Mouse (Mus musculus): ENCODE measurements around the gene Ern2. TPM values are rescaled to one million over a fixed set of nuclear protein-coding genes. Genes with fewer than 3 reads are reported as not detected.

Ern2 gene
- polyA plus RNA-seq, 1 experiment from 2014 or later: 28.5 TPM

GRCm38 (mm10) chr7:122170705-122171104 is 15.3 kb downstream of the Ern2 start:
- Histone ChIP-seq H3K4me2 (ENCODE audit: low read depth, low read length) (no peak overlapping the region), H3K27me3 (ENCODE audit: control insufficient read depth, insufficient read depth, low read length) (no peaks in the 10 kb centered on the region), H3K27ac (ENCODE audit: low read length) (no peak overlapping the region), H3K9ac (ENCODE audit: low read length) (no peak overlapping the region), H3K9me3 (replicated peaks; ENCODE audit: control insufficient read depth, low read length) (no peaks in the 10 kb centered on the region), H3K36me3 (ENCODE audit: control insufficient read depth, insufficient read depth, low read length) (peaks cover 27% of the 10 kb centered on the region), H3K4me1 (ENCODE audit: control insufficient read depth, insufficient read depth, low read length) (no peaks in the 10 kb centered on the region), H3K4me3 (replicated peaks; ENCODE audit: low read length) (no peak overlapping the region)
- WGBS: 83% methylated on average over 6 of the region's 6 CpGs
- no peak for ATAC-seq (ENCODE audit: insufficient read depth, low FRiP score)

GRCm38 (mm10) chr7:122167203-122167602 is 18.8 kb downstream of the Ern2 start:
- Histone ChIP-seq H3K9me3 (replicated peaks; ENCODE audit: control insufficient read depth, low read length) (no peaks in the 10 kb centered on the region), H3K9ac (ENCODE audit: low read length) (no peak overlapping the region), H3K4me2 (ENCODE audit: low read depth, low read length) (no peak overlapping the region), H3K4me1 (ENCODE audit: control insufficient read depth, insufficient read depth, low read length) (no peaks in the 10 kb centered on the region), H3K36me3 (ENCODE audit: control insufficient read depth, insufficient read depth, low read length) (peaks cover 41% of the 10 kb centered on the region), H3K27me3 (ENCODE audit: control insufficient read depth, insufficient read depth, low read length) (no peaks in the 10 kb centered on the region), H3K27ac (ENCODE audit: low read length) (no peak overlapping the region), H3K4me3 (replicated peaks; ENCODE audit: low read length) (no peak overlapping the region)
- 91% methylated on average over 7 of the region's 7 CpGs for WGBS
- no peak for ATAC-seq (ENCODE audit: insufficient read depth, low FRiP score)

- Histone ChIP-seq H3K4me3 (replicated peaks; ENCODE audit: low read length) (no peak overlapping the region), H3K9me3 (replicated peaks; ENCODE audit: control insufficient read depth, low read length) (no peaks in the 10 kb centered on the region), H3K9ac (ENCODE audit: low read length) (no peak overlapping the region), H3K27ac (ENCODE audit: low read length) (no peak overlapping the region), H3K4me1 (ENCODE audit: control insufficient read depth, insufficient read depth, low read length) (peaks cover 20% of the 10 kb centered on the region), H3K36me3 (ENCODE audit: control insufficient read depth, insufficient read depth, low read length) (peaks cover 27% of the 10 kb centered on the region), H3K27me3 (ENCODE audit: control insufficient read depth, insufficient read depth, low read length) (no peaks in the 10 kb centered on the region), H3K4me2 (ENCODE audit: low read depth, low read length) (no peak overlapping the region)
- WGBS: 92% methylated on average over 8 of the region's 8 CpGs
- no peak for ATAC-seq (ENCODE audit: insufficient read depth, low FRiP score)
Measured at GRCm38 (mm10) chr7:122163766-122164165, 22.2 kb downstream of the Ern2 start.

GRCm38 (mm10) chr7:122160037-122160436 is 26.0 kb downstream of the Ern2 start:
- Histone ChIP-seq H3K4me1 (ENCODE audit: control insufficient read depth, insufficient read depth, low read length) (peaks cover 33% of the 10 kb centered on the region), H3K27ac (ENCODE audit: low read length) (peak overlapping the region; percentile 49; the same call in 1 of the 2 replicates), H3K9ac (ENCODE audit: low read length) (peak overlapping the region; percentile 82), H3K4me2 (ENCODE audit: low read depth, low read length) (peak overlapping the region; percentile 89), H3K9me3 (replicated peaks; ENCODE audit: control insufficient read depth, low read length) (no peaks in the 10 kb centered on the region), H3K4me3 (replicated peaks; ENCODE audit: low read length) (peak overlapping the region; percentile 87), H3K27me3 (ENCODE audit: control insufficient read depth, insufficient read depth, low read length) (no peaks in the 10 kb centered on the region), H3K36me3 (ENCODE audit: control insufficient read depth, insufficient read depth, low read length) (peaks cover 14% of the 10 kb centered on the region)
- 1% methylated on average over 12 of the region's 12 CpGs for WGBS
- ATAC-seq (ENCODE audit: insufficient read depth, low FRiP score): no peak

GRCm38 (mm10) chr7:122158915-122159902 is 26.8 kb downstream of the Ern2 start, which contains the start of gene Plk1:
Plk1 (plus strand) TSS chr7:122159439.
- WGBS: under 1% methylated on average over 63 of the region's 63 CpGs
- H3K27ac ChIP-seq (ENCODE audit: low read length): peak within 1 kb of the TSS; percentile 93
- H3K4me3 ChIP-seq (replicated peaks; ENCODE audit: low read length): peak within 1 kb of the TSS; percentile 87
- H3K9me3 ChIP-seq (replicated peaks; ENCODE audit: control insufficient read depth, low read length): no peaks in the 10 kb centered on the region
- peak; percentile 91 for ATAC-seq (ENCODE audit: insufficient read depth, low FRiP score)
- H3K4me1 ChIP-seq (ENCODE audit: control insufficient read depth, insufficient read depth, low read length): peaks cover 33% of the 10 kb centered on the region
- H3K27me3 ChIP-seq (ENCODE audit: control insufficient read depth, insufficient read depth, low read length): no peaks in the 10 kb centered on the region
- H3K9ac ChIP-seq (ENCODE audit: low read length): peak within 1 kb of the TSS; percentile 84
- H3K4me2 ChIP-seq (ENCODE audit: low read depth, low read length): peak within 1 kb of the TSS; percentile 89
- H3K36me3 ChIP-seq (ENCODE audit: control insufficient read depth, insufficient read depth, low read length): peaks cover 8% of the 10 kb centered on the region

- Histone ChIP-seq H3K27ac (ENCODE audit: low read length) (peak overlapping the region; percentile 93), H3K36me3 (ENCODE audit: control insufficient read depth, insufficient read depth, low read length) (peaks cover 7% of the 10 kb centered on the region), H3K9ac (ENCODE audit: low read length) (peak overlapping the region; percentile 84), H3K4me2 (ENCODE audit: low read depth, low read length) (peak overlapping the region; percentile 89), H3K4me3 (replicated peaks; ENCODE audit: low read length) (peak overlapping the region; percentile 87), H3K27me3 (ENCODE audit: control insufficient read depth, insufficient read depth, low read length) (no peaks in the 10 kb centered on the region), H3K9me3 (replicated peaks; ENCODE audit: control insufficient read depth, low read length) (no peaks in the 10 kb centered on the region), H3K4me1 (ENCODE audit: control insufficient read depth, insufficient read depth, low read length) (peaks cover 33% of the 10 kb centered on the region)
- 0 out of 2 replicates have a peak, but pooled peaks have one; percentile 3 for ATAC-seq (ENCODE audit: insufficient read depth, low FRiP score)
- 3% methylated on average over 13 of the region's 13 CpGs for WGBS
Measured at GRCm38 (mm10) chr7:122158488-122158887, 27.5 kb downstream of the Ern2 start.

GRCm38 (mm10) chr7:122152473-122152872 is 33.5 kb downstream of the Ern2 start:
- Histone ChIP-seq H3K27ac (ENCODE audit: low read length) (peak overlapping the region; percentile 10; the same call in 1 of the 2 replicates), H3K4me3 (replicated peaks; ENCODE audit: low read length) (no peak overlapping the region)
- peak; percentile 91 for ATAC-seq (ENCODE audit: insufficient read depth, low FRiP score)

GRCm38 (mm10) chr7:122140991-122141390 is 45.0 kb downstream of the Ern2 start:
- ATAC-seq (ENCODE audit: insufficient read depth, low FRiP score): no peak
- Histone ChIP-seq H3K4me1 (ENCODE audit: control insufficient read depth, insufficient read depth, low read length) (no peaks in the 10 kb centered on the region), H3K4me3 (replicated peaks; ENCODE audit: low read length) (no peak overlapping the region), H3K4me2 (ENCODE audit: low read depth, low read length) (no peak overlapping the region), H3K27me3 (ENCODE audit: control insufficient read depth, insufficient read depth, low read length) (no peaks in the 10 kb centered on the region), H3K36me3 (ENCODE audit: control insufficient read depth, insufficient read depth, low read length) (peaks cover 24% of the 10 kb centered on the region), H3K9me3 (replicated peaks; ENCODE audit: control insufficient read depth, low read length) (no peaks in the 10 kb centered on the region), H3K27ac (ENCODE audit: low read length) (no peak overlapping the region), H3K9ac (ENCODE audit: low read length) (no peak overlapping the region)

More at GRCm38 (mm10) chr7:122152473-122152872, 33.5 kb downstream of the Ern2 start:
- WGBS: 65% methylated on average over 4 of the region's 4 CpGs
- Histone ChIP-seq H3K9ac (ENCODE audit: low read length) (no peak overlapping the region), H3K9me3 (replicated peaks; ENCODE audit: control insufficient read depth, low read length) (no peaks in the 10 kb centered on the region), H3K4me2 (ENCODE audit: low read depth, low read length) (no peak overlapping the region), H3K4me1 (ENCODE audit: control insufficient read depth, insufficient read depth, low read length) (peaks cover under 1% of the 10 kb centered on the region; the same call in 1 of the 2 replicates), H3K27me3 (ENCODE audit: control insufficient read depth, insufficient read depth, low read length) (no peaks in the 10 kb centered on the region), H3K36me3 (ENCODE audit: control insufficient read depth, insufficient read depth, low read length) (peaks cover 13% of the 10 kb centered on the region)

GRCm38 (mm10) chr7:122138190-122138589 is 47.8 kb downstream of the Ern2 start:
- ATAC-seq (ENCODE audit: insufficient read depth, low FRiP score): no peak
- no peak overlapping the region for H3K4me3 ChIP-seq (replicated peaks; ENCODE audit: low read length)
- peaks cover 4% of the 10 kb centered on the region; the same call in 1 of the 2 replicates for H3K4me1 ChIP-seq (ENCODE audit: control insufficient read depth, insufficient read depth, low read length)
- no peaks in the 10 kb centered on the region for H3K27me3 ChIP-seq (ENCODE audit: control insufficient read depth, insufficient read depth, low read length)
- 0 out of 2 replicates have a peak, but pooled peaks cover 12% of the 10 kb centered on the region for H3K36me3 ChIP-seq (ENCODE audit: control insufficient read depth, insufficient read depth, low read length)
- no peaks in the 10 kb centered on the region for H3K9me3 ChIP-seq (replicated peaks; ENCODE audit: control insufficient read depth, low read length)
- no peak overlapping the region for H3K4me2 ChIP-seq (ENCODE audit: low read depth, low read length)
- 91% methylated on average over 5 of the region's 5 CpGs for WGBS
- H3K27ac ChIP-seq (ENCODE audit: low read length): no peak overlapping the region
- H3K9ac ChIP-seq (ENCODE audit: low read length): no peak overlapping the region

Measured in stomach, embryonic 16.5 days (tissue).